Mouse (Mus musculus): Measurements from ENCODE around the gene Tmem41b. TPM values are rescaled to one million over a fixed set of nuclear protein-coding genes. Genes with fewer than 3 reads are reported as not detected.
A peak's percentile ranks its signal among the peaks of the same experiment; 100 is the strongest.

Gene Tmem41b
- total and polyA plus RNA-seq, 2 experiments from 2014 or later = 56.9 to 59.6 TPM

DNA sequence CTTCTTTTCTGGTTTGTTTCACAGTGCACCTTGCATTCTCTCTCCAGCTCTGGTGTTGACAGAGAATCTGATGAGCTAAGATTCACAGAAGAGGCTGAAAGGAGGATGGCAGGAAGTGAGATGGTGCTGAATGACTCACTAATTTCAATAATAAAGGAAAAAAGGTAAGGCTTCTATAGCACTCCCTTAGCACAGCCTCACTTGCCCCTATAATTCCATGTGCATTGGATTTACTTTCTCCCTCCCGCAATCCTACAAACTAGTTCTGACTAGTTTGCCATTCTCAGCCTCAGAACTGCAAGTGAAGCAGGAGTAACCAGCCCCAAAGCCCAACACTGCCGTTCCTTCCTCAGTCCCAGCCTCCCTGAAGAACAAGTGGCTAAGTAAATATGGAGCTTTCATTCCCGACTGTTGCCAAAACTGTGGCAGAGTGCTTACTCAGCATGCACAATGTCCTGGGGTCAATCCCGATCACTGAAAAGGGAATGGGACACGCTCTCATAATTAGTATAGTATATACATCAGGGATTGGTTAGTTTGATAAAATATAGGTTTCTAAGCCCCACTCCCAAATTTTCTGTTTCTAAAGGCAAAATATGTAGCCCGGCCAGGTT is 42.2 kb downstream of the Tmem41b start:
- DNase-seq (ENCODE audit: low spot score) = no peak
- Histone ChIP-seq H3K9me3 (ENCODE audit: low read length) (no peaks in the 10 kb centered on the region), H3K4me2 (ENCODE audit: low read depth, low read length) (no peak overlapping the region), H3K4me3 (ENCODE audit: low read length) (no peak overlapping the region), H3K4me1 (ENCODE audit: insufficient read depth, low read length) (0 out of 2 replicates have a peak, but pooled peaks cover 5% of the 10 kb centered on the region), H3K36me3 (ENCODE audit: insufficient read depth, low read length) (no peaks in the 10 kb centered on the region), H3K9ac (replicated peaks; ENCODE audit: low read length) (no peak overlapping the region), H3K27ac (peak overlapping the region; percentile 36; the same call in 1 of the 2 replicates), H3K27me3 (ENCODE audit: insufficient read depth, low read length) (no peaks in the 10 kb centered on the region)
- 53% methylated on average over 6 of the region's 6 CpGs for WGBS
- no peak for ATAC-seq
- TF ChIP-seq CTCF (IDR thresholded peaks at IDR 0.05; ENCODE audit: low read depth) = no peak

DNA sequence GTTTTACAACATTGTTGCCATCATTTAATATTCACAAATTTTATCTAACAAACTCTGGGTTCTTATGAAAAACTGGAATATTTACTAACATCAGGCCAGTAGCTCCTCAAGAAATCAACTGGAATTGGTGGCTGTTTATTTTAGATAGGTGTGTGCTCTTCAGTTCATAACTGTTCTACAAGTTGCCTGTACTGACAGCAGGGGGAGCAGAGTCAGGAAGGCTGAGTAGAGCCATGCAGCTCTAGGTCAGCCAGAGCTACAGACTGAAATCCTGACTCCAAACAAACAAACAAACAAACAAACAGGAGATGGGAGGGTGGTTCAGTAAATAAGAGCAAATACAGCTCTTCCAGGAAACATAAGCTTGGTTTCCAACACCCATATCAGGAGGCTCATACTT is 57.1 kb downstream of the Tmem41b start:
- DNase-seq (ENCODE audit: low spot score) = peak; percentile 25
- H3K9me3 ChIP-seq (ENCODE audit: low read length) = no peaks in the 10 kb centered on the region
- H3K9ac ChIP-seq (replicated peaks; ENCODE audit: low read length) = no peak overlapping the region
- TF ChIP-seq CTCF (IDR thresholded peaks at IDR 0.05; ENCODE audit: low read depth) = peak; percentile 54
- peaks cover 27% of the 10 kb centered on the region for H3K36me3 ChIP-seq (ENCODE audit: insufficient read depth, low read length)
- no peak overlapping the region for H3K4me2 ChIP-seq (ENCODE audit: low read depth, low read length)
- no peaks in the 10 kb centered on the region for H3K27me3 ChIP-seq (ENCODE audit: insufficient read depth, low read length)
- H3K4me1 ChIP-seq (ENCODE audit: insufficient read depth, low read length) = no peaks in the 10 kb centered on the region
- H3K27ac ChIP-seq = no peak overlapping the region
- no peak for ATAC-seq
- no peak overlapping the region for H3K4me3 ChIP-seq (ENCODE audit: low read length)

DNA sequence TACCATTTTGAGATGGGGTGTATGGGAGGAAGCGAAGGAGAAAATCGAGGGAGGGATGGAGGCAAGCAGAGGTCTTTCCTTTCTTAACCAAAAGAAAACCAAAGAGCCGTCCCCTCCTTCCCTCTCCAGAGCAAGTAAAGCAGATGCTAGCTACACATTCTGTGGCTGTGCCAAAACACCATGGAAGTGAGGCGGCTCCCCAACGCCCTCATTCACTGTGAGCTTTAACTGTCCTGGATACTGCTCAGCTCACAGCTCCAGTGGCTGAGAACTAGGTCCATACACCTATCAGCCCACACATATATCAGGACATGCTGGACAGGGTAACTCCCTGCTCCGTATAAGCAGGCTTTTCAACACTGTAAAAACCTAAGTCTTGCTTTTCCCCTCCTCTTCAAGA is 58.4 kb downstream of the Tmem41b start:
- no peak overlapping the region for H3K4me3 ChIP-seq (ENCODE audit: low read length)
- no peaks in the 10 kb centered on the region for H3K9me3 ChIP-seq (ENCODE audit: low read length)
- no peak for DNase-seq (ENCODE audit: low spot score)
- no peak overlapping the region for H3K9ac ChIP-seq (replicated peaks; ENCODE audit: low read length)
- no peaks in the 10 kb centered on the region for H3K4me1 ChIP-seq (ENCODE audit: insufficient read depth, low read length)
- H3K27me3 ChIP-seq (ENCODE audit: insufficient read depth, low read length) = no peaks in the 10 kb centered on the region
- ATAC-seq = no peak
- WGBS = 75% methylated on average over 6 of the region's 6 CpGs
- H3K4me2 ChIP-seq (ENCODE audit: low read depth, low read length) = no peak overlapping the region
- no peak for TF ChIP-seq CTCF (IDR thresholded peaks at IDR 0.05; ENCODE audit: low read depth)
- H3K27ac ChIP-seq = no peak overlapping the region
- peaks cover 21% of the 10 kb centered on the region; the same call in 1 of the 2 replicates for H3K36me3 ChIP-seq (ENCODE audit: insufficient read depth, low read length)

DNA sequence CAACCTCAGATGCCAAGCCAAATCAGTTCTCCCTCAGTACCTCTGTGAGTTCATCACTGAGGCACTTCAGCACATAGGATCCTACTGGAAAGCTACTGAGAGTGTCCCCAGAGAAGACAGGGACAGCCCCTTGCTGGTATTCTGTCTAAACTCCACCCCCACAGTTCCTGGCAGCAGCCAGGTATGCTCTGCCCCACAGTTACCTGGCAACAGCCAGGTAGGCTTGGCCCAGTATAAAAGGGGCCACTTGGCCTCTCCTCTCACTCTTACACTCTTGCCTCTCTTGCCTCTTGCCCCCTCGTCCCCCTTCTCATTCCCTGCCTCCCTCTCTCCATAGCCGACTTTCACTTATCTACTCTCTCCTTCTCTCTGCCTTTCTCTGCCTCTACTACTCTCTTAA is 61.8 kb downstream of the Tmem41b start:
- Histone ChIP-seq H3K4me3 (ENCODE audit: low read length) (no peak overlapping the region), H3K27ac (no peak overlapping the region), H3K4me1 (ENCODE audit: insufficient read depth, low read length) (no peaks in the 10 kb centered on the region), H3K36me3 (ENCODE audit: insufficient read depth, low read length) (peaks cover 23% of the 10 kb centered on the region), H3K9ac (replicated peaks; ENCODE audit: low read length) (no peak overlapping the region), H3K27me3 (ENCODE audit: insufficient read depth, low read length) (no peaks in the 10 kb centered on the region), H3K4me2 (ENCODE audit: low read depth, low read length) (no peak overlapping the region), H3K9me3 (ENCODE audit: low read length) (no peaks in the 10 kb centered on the region)
- DNase-seq (ENCODE audit: low spot score) (no peak), ATAC-seq (no peak)
- 82% methylated on average over 2 of the region's 2 CpGs for WGBS
- TF ChIP-seq CTCF (IDR thresholded peaks at IDR 0.05; ENCODE audit: low read depth) = no peak

DNA sequence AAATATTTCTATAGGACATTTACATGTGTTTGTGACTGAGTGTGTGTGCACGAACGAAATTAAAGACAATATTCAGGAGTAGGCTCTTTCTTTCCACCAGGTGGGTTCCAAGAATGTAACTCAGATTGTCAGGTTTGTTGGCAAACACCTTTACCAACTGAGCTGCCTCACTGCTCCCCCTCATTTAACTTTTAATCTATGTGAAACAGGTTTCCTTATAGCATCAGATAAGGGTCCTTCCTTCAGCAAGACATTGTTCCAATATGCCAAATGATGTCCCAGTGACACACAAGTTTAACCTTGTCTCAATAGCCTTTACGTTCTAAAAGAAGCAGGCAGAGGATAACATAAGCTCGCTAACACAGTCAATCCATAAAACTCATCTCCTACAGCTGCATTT is 63.8 kb downstream of the Tmem41b start:
- Histone ChIP-seq H3K4me3 (ENCODE audit: low read length) (no peak overlapping the region), H3K9me3 (ENCODE audit: low read length) (no peaks in the 10 kb centered on the region), H3K9ac (replicated peaks; ENCODE audit: low read length) (no peak overlapping the region), H3K36me3 (ENCODE audit: insufficient read depth, low read length) (peaks cover 42% of the 10 kb centered on the region), H3K4me2 (ENCODE audit: low read depth, low read length) (no peak overlapping the region), H3K27ac (no peak overlapping the region), H3K27me3 (ENCODE audit: insufficient read depth, low read length) (no peaks in the 10 kb centered on the region), H3K4me1 (ENCODE audit: insufficient read depth, low read length) (no peaks in the 10 kb centered on the region)
- ATAC-seq (no peak), DNase-seq (ENCODE audit: low spot score) (no peak)
- 92% methylated on average over 4 of the region's 4 CpGs for WGBS
- no peak for TF ChIP-seq CTCF (IDR thresholded peaks at IDR 0.05; ENCODE audit: low read depth)

Other genes with a start within 250 kb of the Tmem41b start
- gene Tmem9b, start 234.1 kb downstream of the Tmem41b start, total RNA-seq (2014; rRNA removed) = 224 and 308 TPM in 2 replicates
- gene Tmem9b, start 234.1 kb downstream of the Tmem41b start, polyA plus RNA-seq (2015; fragmentation: Nextera tagmentation; extraction: Ambion mirVana) = 159 and 163 TPM in 2 replicates
- gene Nrip3, start 204.9 kb downstream of the Tmem41b start, total RNA-seq (2014; rRNA removed) = 24.4 and 25.9 TPM in 2 replicates
- 24.4 and 25.0 TPM in 2 replicates for gene Nrip3, start 204.9 kb downstream of the Tmem41b start, polyA plus RNA-seq (2015; fragmentation: Nextera tagmentation; extraction: Ambion mirVana)
- 6.6 and 8.2 TPM in 2 replicates for gene Scube2, start 121.2 kb downstream of the Tmem41b start, total RNA-seq (2014; rRNA removed)
- gene Scube2, start 121.2 kb downstream of the Tmem41b start, polyA plus RNA-seq (2015; fragmentation: Nextera tagmentation; extraction: Ambion mirVana) = 3.7 and 4.1 TPM in 2 replicates
- 174 and 191 TPM in 2 replicates for gene Dennd5a, start 26.5 kb downstream of the Tmem41b start, total RNA-seq (2014; rRNA removed)
- 29.3 and 32.4 TPM in 2 replicates for gene Dennd5a, start 26.5 kb downstream of the Tmem41b start, polyA plus RNA-seq (2015; fragmentation: Nextera tagmentation; extraction: Ambion mirVana)
- gene Ipo7, start 31.3 kb upstream of the Tmem41b start, total RNA-seq (2014; rRNA removed) = 75.4 and 87.0 TPM in 2 replicates
- 27.7 and 28.0 TPM in 2 replicates for gene Ipo7, start 31.3 kb upstream of the Tmem41b start, polyA plus RNA-seq (2015; fragmentation: Nextera tagmentation; extraction: Ambion mirVana)
- 12.3 and 17.1 TPM in 2 replicates for gene Zfp143, start 74.3 kb upstream of the Tmem41b start, total RNA-seq (2014; rRNA removed)
- 6.2 and 7.1 TPM in 2 replicates for gene Zfp143, start 74.3 kb upstream of the Tmem41b start, polyA plus RNA-seq (2015; fragmentation: Nextera tagmentation; extraction: Ambion mirVana)
- 8.2 and 11.0 TPM in 2 replicates for gene Wee1, start 135.1 kb upstream of the Tmem41b start, total RNA-seq (2014; rRNA removed)
- gene Wee1, start 135.1 kb upstream of the Tmem41b start, polyA plus RNA-seq (2015; fragmentation: Nextera tagmentation; extraction: Ambion mirVana) = 5.6 and 6.2 TPM in 2 replicates
- gene Swap70, start 234.8 kb upstream of the Tmem41b start, total RNA-seq (2014; rRNA removed) = 9.1 and 12.4 TPM in 2 replicates
- gene Swap70, start 234.8 kb upstream of the Tmem41b start, polyA plus RNA-seq (2015; fragmentation: Nextera tagmentation; extraction: Ambion mirVana) = 8.5 and 9.2 TPM in 2 replicates